Mouse (Mus musculus) frontal cortex, postnatal 10 days (tissue): ENCODE results near the gene Maoa.

Experiments used
- DNase-seq, 2 experiments: peaks; one replicate each; pipeline ENCODE4 v3.0.0; 2022; ENCODE audit warnings: low spot score in 2 of 2, mixed read lengths in 1 of 2

Maoa gene

DNA sequence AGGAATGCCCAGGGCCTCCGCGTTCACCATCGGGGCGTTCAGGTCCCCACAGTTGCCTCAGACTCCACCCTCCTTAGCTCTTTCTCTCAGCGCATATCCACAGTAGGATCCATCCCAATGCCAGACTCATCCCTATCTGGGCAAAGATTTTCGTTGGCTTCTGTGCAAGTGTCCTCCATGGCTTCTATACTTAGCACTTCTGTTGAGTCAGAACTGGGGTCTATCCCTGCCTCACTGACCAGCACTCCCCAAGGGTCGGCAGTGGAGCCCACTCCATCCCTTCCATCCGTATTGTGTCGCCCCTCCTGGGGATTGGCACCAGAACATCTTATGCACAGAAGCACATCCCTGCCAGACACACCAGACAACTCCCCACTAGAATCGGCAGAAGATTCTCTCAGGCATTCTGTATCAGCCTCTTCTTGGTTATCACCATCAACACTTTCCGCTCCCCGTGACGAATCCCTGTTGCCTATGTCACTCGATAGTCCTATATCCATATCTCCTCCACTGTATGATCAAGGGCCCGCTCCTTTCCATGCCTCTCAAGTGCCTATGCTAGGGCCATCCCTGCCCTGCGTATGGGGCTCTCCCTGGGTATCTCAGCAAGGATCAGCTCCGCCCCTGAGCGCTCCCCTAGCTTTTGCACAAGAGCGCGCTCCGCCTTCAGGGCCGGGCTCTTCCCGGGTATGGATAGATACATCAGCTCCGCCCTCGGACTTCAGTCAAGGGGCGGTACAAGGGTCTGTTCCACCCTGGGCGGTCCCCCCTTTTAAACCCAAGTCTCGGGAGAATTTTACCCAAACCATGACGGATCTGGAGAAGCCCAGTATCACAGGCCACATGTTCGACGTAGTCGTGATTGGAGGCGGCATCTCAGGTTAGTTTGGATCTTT lies at the start of gene Maoa:
Maoa (plus strand) TSS at position 665 of the 896 bp plus-strand sequence.
- DNase-seq = peak; percentile 73 to 77

DNA sequence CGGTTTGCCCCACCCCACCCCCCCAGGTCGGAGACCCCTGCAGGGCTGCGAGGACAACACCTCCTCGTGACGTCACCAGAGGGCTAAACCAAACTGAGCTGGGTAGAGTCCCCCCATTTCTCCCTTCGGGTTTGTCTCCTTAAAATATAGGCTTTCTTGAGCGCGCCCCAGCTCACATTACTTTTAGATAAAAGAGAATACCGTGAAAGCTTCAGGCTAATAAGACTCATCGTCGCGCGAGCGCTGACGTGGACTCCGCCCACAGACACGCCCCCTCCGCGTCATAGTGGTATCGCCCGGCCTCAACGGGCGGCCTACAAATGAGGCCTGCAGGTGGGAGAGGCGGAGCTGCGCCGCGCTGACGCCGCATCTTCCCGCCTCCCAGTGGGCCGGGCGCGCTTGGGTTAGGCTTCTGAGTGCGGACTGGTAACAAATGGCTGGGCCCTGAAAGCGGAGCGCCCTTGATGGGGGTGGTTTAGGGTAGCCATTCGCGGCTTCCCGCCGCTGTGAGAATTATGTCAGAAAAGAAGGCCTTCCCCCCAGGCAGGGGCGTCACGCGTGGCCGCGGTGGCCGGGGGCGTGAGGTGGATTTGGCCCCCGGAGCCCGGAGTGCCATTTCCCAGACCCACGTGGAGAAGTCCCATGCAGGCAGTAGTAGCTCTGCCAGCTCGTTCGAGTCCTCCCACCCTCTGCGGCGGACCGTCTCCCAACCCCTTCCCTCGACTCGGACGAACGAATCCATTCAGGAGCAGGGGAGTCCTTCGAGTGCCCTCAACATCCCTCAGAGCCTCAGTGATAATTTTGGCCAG lies 1.1 kb upstream of the Maoa start:
- DNase-seq = peak; percentile 86 to 87

DNA sequence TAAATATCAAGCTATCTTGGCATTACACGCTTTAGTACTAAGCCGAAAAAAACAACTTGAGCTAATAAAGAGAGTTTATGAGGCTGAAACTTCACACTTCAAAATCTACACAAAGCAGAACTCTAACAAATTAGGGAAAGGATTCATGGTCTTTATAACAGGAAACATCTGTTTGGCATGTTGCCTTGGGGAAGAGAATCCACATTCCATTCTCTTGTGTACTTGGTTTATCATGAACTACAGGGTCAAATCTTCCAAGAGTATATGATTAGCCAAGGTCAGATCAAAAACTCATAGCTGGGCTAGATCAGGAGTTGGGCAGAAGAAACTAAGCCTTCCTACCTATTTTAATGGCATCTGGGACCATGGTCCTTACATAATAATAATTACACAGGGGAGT lies 37.0 kb downstream of the Maoa start:
- DNase-seq = no peak

DNA sequence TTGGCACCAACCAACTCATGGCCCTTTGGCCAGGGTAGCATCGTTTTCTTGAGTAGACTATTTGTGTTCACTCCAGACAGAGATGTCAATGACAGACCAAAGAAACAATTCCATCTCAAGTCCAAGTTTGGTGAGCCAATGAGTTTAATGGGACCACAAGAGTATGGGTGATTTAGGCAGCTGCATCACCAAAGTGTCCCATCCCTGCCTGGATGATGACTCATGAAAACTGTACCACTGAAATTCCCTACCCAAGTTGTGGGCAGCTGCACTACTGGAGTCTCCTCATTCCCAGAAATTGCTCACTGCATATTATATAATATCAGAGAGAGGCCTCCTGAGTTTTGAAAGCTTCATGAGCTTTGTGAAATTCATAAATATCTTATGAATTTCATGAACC lies 86.6 kb downstream of the Maoa start:
- DNase-seq = no peak

DNA sequence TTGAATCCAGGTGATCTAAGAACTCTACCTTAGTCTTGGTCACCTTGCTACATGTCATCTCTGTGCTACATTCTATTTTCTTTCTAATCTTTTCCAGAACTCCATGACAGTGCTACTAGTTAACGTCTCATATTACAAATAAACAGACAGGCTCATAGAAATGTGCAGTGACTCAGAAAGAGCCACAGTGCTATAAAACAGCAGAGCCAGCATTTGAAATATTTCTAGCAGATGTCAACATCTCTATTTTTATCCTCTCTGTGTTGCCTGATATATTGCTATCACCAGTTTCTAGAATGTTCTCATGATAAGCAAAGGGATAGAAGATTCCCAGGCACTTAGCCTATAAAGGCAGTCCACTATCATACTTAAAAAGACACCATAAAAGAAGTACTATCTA lies 94.5 kb downstream of the Maoa start:
- no peak for DNase-seq
